Mouse (Mus musculus) fibroblast of lung, adult 2 months (primary cell): ENCODE data around the gene Speer4a.
"Not testable (repeated sequence)": the region's sequence is repeated elsewhere in the genome, so short reads cannot be mapped to it uniquely, and the experiment has no call there.

Source experiments
- DNase-seq: peaks from one replicate; pipeline ENCODE4 v3.0.0-alpha.2; 2011; ENCODE audit warnings: low read depth

The Speer4a gene

DNA sequence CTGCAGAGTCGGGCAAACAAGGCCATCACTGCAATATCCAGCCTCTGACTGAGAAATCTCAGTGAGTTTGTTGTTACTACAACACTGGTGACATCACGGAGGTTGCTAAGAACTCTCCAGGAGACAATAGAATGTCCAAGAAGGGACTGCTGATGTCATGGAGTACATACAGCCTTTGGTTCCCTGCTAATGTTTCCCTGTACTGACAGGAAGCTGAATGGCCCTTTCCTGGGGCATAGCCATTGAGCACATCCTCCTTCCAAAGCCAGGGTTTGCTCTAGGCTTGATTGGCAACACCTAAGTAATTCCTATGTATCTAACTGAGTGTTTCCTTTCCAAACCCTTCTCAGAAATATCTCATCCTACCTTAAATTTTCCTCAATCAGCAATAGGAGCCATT lies at the start of gene Speer4a:
Speer4a (minus strand) TSS at position 101 of the 400 bp plus-strand sequence.
- not testable (repeated sequence) for DNase-seq

DNA sequence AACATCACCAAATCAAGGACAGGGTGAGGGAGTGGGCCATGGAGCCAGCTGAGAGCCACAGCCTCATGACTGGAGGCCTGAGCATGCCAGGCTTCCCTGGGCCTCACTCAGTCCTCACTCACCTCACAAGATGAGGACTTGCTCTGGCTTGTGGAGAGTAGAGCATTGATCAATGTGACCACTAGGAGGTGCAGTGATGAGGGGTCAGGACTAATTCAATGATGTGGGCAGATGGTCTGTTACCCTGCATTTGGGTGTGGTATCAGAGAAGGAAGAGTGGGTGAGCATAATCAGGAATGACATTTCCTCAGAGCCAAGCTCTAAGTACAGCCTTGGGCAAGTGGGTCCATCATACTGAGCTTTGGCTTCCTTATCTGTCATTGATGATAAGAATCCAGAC lies 39.7 kb upstream of the Speer4a start:
- DNase-seq: not testable (repeated sequence)

GRCm38 (mm10) chr5:26070716-26071115 lies 31.4 kb upstream of the Speer4a start:
- DNase-seq: no peak

- not testable (repeated sequence) for DNase-seq
These were observed 19.1 kb upstream of the Speer4a start, which contains the start of gene Gm7347 for GRCm38 (mm10) chr5:26058481-26058880. Gm7347 (minus strand) TSS chr5:26058581.

- not testable (repeated sequence) for DNase-seq
These were observed 16.5 kb downstream of the Speer4a start, which contains the start of gene Gm5862 for GRCm38 (mm10) chr5:26022816-26023215. Gm5862 (minus strand) TSS chr5:26022916.

DNA sequence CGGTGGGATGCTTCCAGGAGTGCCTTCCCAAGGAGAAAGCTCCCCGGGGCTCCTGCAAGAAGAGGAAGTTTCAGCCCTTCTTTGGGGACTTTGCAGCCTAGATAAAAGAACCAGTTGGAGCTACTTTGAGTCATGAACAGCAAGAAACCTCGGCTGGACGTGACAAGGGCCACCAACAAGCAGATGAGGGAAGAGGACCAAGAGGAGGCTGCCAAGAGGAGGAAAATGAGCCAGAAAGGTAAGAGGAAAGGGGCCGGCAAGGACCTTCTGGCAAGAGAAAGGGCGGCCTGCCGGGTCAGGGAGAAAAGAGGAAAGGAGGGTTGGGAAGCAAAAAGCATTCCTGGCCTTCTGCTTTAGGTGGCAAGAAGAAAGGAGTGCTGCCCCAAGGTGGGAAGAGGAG lies 31.7 kb downstream of the Speer4a start:
- DNase-seq: not testable (repeated sequence)

- not testable (repeated sequence) for DNase-seq
These were observed 32.2 kb downstream of the Speer4a start for GRCm38 (mm10) chr5:26006937-26007695.

DNA sequence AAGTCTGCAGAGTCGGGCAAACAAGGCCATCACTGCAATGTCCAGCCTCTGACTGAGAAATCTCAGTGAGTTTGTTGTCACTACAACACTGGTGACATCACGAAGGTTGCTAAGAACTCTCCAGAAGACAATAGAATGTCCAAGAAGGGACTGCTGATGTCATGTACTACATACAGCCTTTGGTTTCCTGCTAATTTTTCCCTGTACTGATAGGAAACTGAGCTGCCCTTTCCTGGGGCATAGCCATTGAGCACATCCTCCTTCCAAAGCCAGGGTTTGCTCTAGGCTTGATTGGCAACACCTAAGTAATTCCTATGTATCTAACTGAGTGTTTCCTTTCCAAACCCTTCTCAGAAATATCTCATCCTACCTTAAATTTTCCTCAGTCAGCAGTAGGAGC lies 34.7 kb downstream of the Speer4a start, which contains the start of gene Gm1979:
Gm1979 (minus strand) TSS at position 101 of the 400 bp plus-strand sequence.
- DNase-seq: not testable (repeated sequence)

DNA sequence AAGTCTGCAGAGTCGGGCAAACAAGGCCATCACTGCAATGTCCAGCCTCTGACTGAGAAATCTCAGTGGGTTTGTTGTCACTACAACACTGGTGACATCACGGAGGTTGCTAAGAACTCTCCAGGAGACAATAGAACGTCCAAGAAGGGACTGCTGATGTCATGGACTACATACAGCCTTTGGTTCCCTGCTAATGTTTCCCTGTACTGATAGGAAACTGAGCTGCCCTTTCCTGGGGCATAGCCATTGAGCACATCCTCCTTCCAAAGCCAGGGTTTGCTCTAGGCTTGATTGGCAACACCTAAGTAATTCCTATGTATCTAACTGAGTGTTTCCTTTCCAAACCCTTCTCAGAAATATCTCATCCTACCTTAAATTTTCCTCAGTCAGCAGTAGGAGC lies 50.8 kb downstream of the Speer4a start, which contains the start of gene Gm21698:
Gm21698 (minus strand) TSS at position 101 of the 400 bp plus-strand sequence.
- DNase-seq: not testable (repeated sequence)
